In genomic region chr16:42900328-42900727, GRCm38 (mm10) we compare ENCODE assay signal across 33 mouse cellular contexts.
"Had no signal": no experiment of that assay in that cellular context is flagged by ENCODE, and none has a peak within 500 bp of the region (broad histone marks: within the 10 kb centered on the region; RNA-seq: fewer than 3 reads in every experiment).

No protein-coding gene starts in this region.

- H3K4me2 ChIP-seq: heart, embryonic 11.5 days; heart, embryonic 12.5 days; heart, embryonic 13.5 days; heart, embryonic 15.5 days; hindbrain, embryonic 12.5 days; hindbrain, embryonic 13.5 days; hindbrain, embryonic 14.5 days; hindbrain, embryonic 15.5 days; intestine, embryonic 15.5 days; kidney, embryonic 15.5 days had no signal

- H3K9me3 ChIP-seq: heart, embryonic 12.5 days; heart, embryonic 13.5 days; heart, embryonic 15.5 days; hindbrain, embryonic 10.5 days; hindbrain, embryonic 12.5 days; hindbrain, embryonic 13.5 days; hindbrain, embryonic 15.5 days; intestine, embryonic 15.5 days; kidney, embryonic 15.5 days had no signal

- H3K9ac ChIP-seq: heart, embryonic 12.5 days; heart, embryonic 13.5 days; heart, embryonic 15.5 days; hindbrain, embryonic 12.5 days; hindbrain, embryonic 13.5 days; hindbrain, embryonic 14.5 days; hindbrain, embryonic 15.5 days; intestine, embryonic 15.5 days; kidney, embryonic 15.5 days had no signal

- ATAC-seq: hindbrain, embryonic 16.5 days; hindbrain, postnatal 0 days; intestine, embryonic 15.5 days; intestine, postnatal 0 days had no signal

- H3K27me3 ChIP-seq: heart, embryonic 12.5 days; heart, embryonic 13.5 days; heart, embryonic 15.5 days; hindbrain, embryonic 12.5 days; hindbrain, embryonic 13.5 days; hindbrain, embryonic 15.5 days; intestine, embryonic 15.5 days; kidney, embryonic 15.5 days had no signal

- H3K4me3 ChIP-seq: heart, embryonic 12.5 days; heart, embryonic 13.5 days; heart, embryonic 15.5 days; hindbrain, embryonic 10.5 days; hindbrain, embryonic 12.5 days; hindbrain, embryonic 13.5 days; hindbrain, embryonic 15.5 days; intestine, embryonic 15.5 days; kidney, embryonic 15.5 days; layer of hippocampus, adult 2 months; left cerebral cortex, adult 2 months had no signal

- DNase-seq: heart, postnatal 10 days; heart, postnatal 14 days; heart, postnatal 36 days; heart, postnatal 4 days; kidney, adult 11 months; kidney, adult 18-20 months; kidney, adult 2 months; kidney, adult 8-10 months; kidney, adult 9 months; kidney, postnatal 10 days; kidney, postnatal 14 days; kidney, postnatal 25 days; kidney, postnatal 36 days; kidney, postnatal 4 days; layer of hippocampus, adult 9-11 months; layer of hippocampus, postnatal 36 days had no signal

- H3K27ac ChIP-seq: heart, embryonic 13.5 days; heart, embryonic 15.5 days; hindbrain, embryonic 10.5 days; hindbrain, embryonic 12.5 days; hindbrain, embryonic 13.5 days; hindbrain, embryonic 14.5 days; hindbrain, embryonic 15.5 days; hindbrain, postnatal 0 days; intestine, embryonic 15.5 days; kidney, embryonic 15.5 days; kidney, postnatal 0 days; layer of hippocampus, adult 2 months; left cerebral cortex, adult 2 months had no signal

- H3K4me1 ChIP-seq: heart, embryonic 12.5 days; heart, embryonic 15.5 days; hindbrain, embryonic 10.5 days; hindbrain, embryonic 12.5 days; hindbrain, embryonic 13.5 days; hindbrain, embryonic 15.5 days; intestine, embryonic 15.5 days; kidney, embryonic 15.5 days had no signal

- H3K36me3 ChIP-seq: heart, embryonic 12.5 days; heart, embryonic 13.5 days; heart, embryonic 15.5 days; hindbrain, embryonic 10.5 days; hindbrain, embryonic 12.5 days; hindbrain, embryonic 13.5 days; hindbrain, embryonic 15.5 days; intestine, embryonic 15.5 days; kidney, embryonic 15.5 days had no signal
